8 mouse cellular contexts compared by ENCODE assay signal in the genomic region with DNA sequence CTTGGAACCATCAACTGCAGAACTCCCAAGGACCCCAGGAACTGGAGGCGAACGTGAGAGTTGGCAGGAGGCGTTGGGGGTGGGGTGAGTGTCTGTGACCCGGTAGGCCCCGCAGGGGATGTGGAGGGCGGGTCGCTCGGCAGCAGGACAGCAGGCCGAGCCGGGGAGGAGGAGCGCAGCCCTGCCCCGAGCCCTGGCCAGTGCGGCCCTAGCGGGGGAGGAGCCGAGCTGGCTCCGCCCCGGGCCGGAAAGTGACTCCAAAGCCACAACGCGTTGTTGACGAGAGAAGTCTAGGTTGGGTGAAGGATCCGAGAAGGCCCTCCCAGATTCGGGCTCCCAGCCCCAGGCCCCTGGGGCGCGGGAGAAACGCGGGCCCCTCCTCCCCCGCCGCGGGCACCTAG. TPM values are rescaled to one million over a fixed set of nuclear protein-coding genes. Genes with fewer than 3 reads are reported as not detected.
DNase-seq lines count a peak whose midpoint lies in the region; ATAC-seq and TF ChIP-seq lines count a peak whose summit lies in the region.

A gene (plus strand): TSS at position 235 of the 401 bp plus-strand sequence.

- H3K9me3 ChIP-seq in embryonic facial prominence, embryonic 14.5 days (ENCODE audit: control insufficient read depth, low read length) = no peaks in the 10 kb centered on the region
- no peaks in the 10 kb centered on the region for H3K9me3 ChIP-seq in limb, embryonic 12.5 days
- H3K9me3 ChIP-seq in midbrain, embryonic 14.5 days (ENCODE audit: control insufficient read depth, low read length) = no peaks in the 10 kb centered on the region

- 0 out of 2 replicates have a peak, but pooled peaks cover 1% of the 10 kb centered on the region for H3K79me2 ChIP-seq in heart, adult 2 months (replicated peaks; ENCODE audit: control insufficient read depth, insufficient read depth, low read length)

- peak; percentile 95 for ATAC-seq in embryonic facial prominence, embryonic 14.5 days (ENCODE audit: low read depth)
- peak; percentile 91 for ATAC-seq in limb, embryonic 12.5 days (ENCODE audit: insufficient number of reproducible peaks, insufficient read depth, low FRiP score, low TSS enrichment, low read depth)
- peak; percentile 90 for ATAC-seq in midbrain, embryonic 14.5 days (ENCODE audit: low FRiP score, low TSS enrichment)

- H3K27ac ChIP-seq in embryonic facial prominence, embryonic 14.5 days (replicated peaks; ENCODE audit: low read depth, low read length) = peak within 1 kb of the TSS; percentile 92
- peak within 1 kb of the TSS; percentile 92 for H3K27ac ChIP-seq in heart, adult 2 months
- H3K27ac ChIP-seq in limb, embryonic 12.5 days = peak within 1 kb of the TSS; percentile 95
- H3K27ac ChIP-seq in midbrain, embryonic 14.5 days (replicated peaks; ENCODE audit: low read depth, low read length) = peak within 1 kb of the TSS; percentile 71

- peaks cover 11% of the 10 kb centered on the region; the same call in 1 of the 2 replicates for H3K4me1 ChIP-seq in embryonic facial prominence, embryonic 14.5 days (ENCODE audit: control insufficient read depth, insufficient read depth, low read length)
- peaks cover 11% of the 10 kb centered on the region for H3K4me1 ChIP-seq in heart, adult 2 months (ENCODE audit: control insufficient read depth, insufficient read depth, low read length)
- H3K4me1 ChIP-seq in limb, embryonic 12.5 days (replicated peaks) = peaks cover 29% of the 10 kb centered on the region
- peaks cover 12% of the 10 kb centered on the region for H3K4me1 ChIP-seq in midbrain, embryonic 14.5 days (ENCODE audit: control insufficient read depth, insufficient read depth, low read length)

- H3K27me3 ChIP-seq in embryonic facial prominence, embryonic 14.5 days (replicated peaks; ENCODE audit: control insufficient read depth, insufficient read depth, low read length) = no peaks in the 10 kb centered on the region
- no peaks in the 10 kb centered on the region for H3K27me3 ChIP-seq in heart, adult 2 months (ENCODE audit: control insufficient read depth, insufficient read depth, low read length)
- no peaks in the 10 kb centered on the region for H3K27me3 ChIP-seq in limb, embryonic 12.5 days
- H3K27me3 ChIP-seq in midbrain, embryonic 14.5 days (ENCODE audit: control insufficient read depth, insufficient read depth, low read length) = no peaks in the 10 kb centered on the region

- intact Hi-C loops in heart, adult 2 months (cut with DNase I) = loop anchor here (10.0 kb wide), 1 partner anchor 210 kb away; a partner anchor contains a TSS

- H3K4me3 ChIP-seq in embryonic facial prominence, embryonic 14.5 days (ENCODE audit: low read depth, low read length) = peak within 1 kb of the TSS; percentile 77
- H3K4me3 ChIP-seq in heart, adult 2 months = peak within 1 kb of the TSS; percentile 88
- H3K4me3 ChIP-seq in limb, embryonic 12.5 days (replicated peaks) = peak within 1 kb of the TSS; percentile 82
- H3K4me3 ChIP-seq in midbrain, embryonic 14.5 days (replicated peaks; ENCODE audit: low read depth, low read length) = peak within 1 kb of the TSS; percentile 85

- peak within 1 kb of the TSS; percentile 73 for H3K4me2 ChIP-seq in embryonic facial prominence, embryonic 14.5 days (ENCODE audit: low read depth, low read length)
- H3K4me2 ChIP-seq in limb, embryonic 12.5 days = peak within 1 kb of the TSS; percentile 88
- peak within 1 kb of the TSS; percentile 80 for H3K4me2 ChIP-seq in midbrain, embryonic 14.5 days (ENCODE audit: low read length)

- H3K9ac ChIP-seq in embryonic facial prominence, embryonic 14.5 days (ENCODE audit: low read depth, low read length) = peak within 1 kb of the TSS; percentile 87
- H3K9ac ChIP-seq in heart, adult 2 months (ENCODE audit: low read depth, low read length) = peak within 1 kb of the TSS; percentile 99
- peak within 1 kb of the TSS; percentile 89 for H3K9ac ChIP-seq in limb, embryonic 12.5 days (replicated peaks)
- H3K9ac ChIP-seq in midbrain, embryonic 14.5 days (replicated peaks; ENCODE audit: low read length) = peak within 1 kb of the TSS; percentile 75

- peak; percentile 92 for TF ChIP-seq POLR2A in heart, adult 2 months (IDR thresholded peaks at IDR 0.05; ENCODE audit: insufficient read depth, low read depth, low read length)

- 0% methylated on average over 23 of the region's 30 CpGs for WGBS in embryonic facial prominence, embryonic 14.5 days
- 0% methylated on average over 29 of the region's 30 CpGs for WGBS in heart, adult 2 months
- 1% methylated on average over 28 of the region's 30 CpGs for WGBS in limb, embryonic 12.5 days
- WGBS in midbrain, embryonic 14.5 days = 0% methylated on average over 25 of the region's 30 CpGs

- DNase-seq in 416B (ENCODE audit: low read depth) = peak; percentile 96
- peak; percentile 76 to 85 for DNase-seq in adrenal gland, postnatal 4 days (ENCODE audit: low spot score in 2 of 2)
- DNase-seq in embryonic facial prominence, embryonic 14.5 days (ENCODE audit: low spot score) = peak; percentile 95
- DNase-seq in heart, adult 2 months = peak; percentile 94 to 97
- peak; percentile 94 to 95 for DNase-seq in kidney, adult 8-10 months
- DNase-seq in midbrain, embryonic 14.5 days = peak; percentile 86
- peak; percentile 74 for DNase-seq in spleen, adult 12 weeks (ENCODE audit: low spot score)

- H3K36me3 ChIP-seq in embryonic facial prominence, embryonic 14.5 days (ENCODE audit: control insufficient read depth, insufficient read depth, low read length) = peaks cover 34% of the 10 kb centered on the region
- peaks cover 7% of the 10 kb centered on the region; the same call in 1 of the 2 replicates for H3K36me3 ChIP-seq in heart, adult 2 months (ENCODE audit: control insufficient read depth, insufficient read depth, low read length)
- H3K36me3 ChIP-seq in limb, embryonic 12.5 days = peaks cover 37% of the 10 kb centered on the region
- H3K36me3 ChIP-seq in midbrain, embryonic 14.5 days (ENCODE audit: control insufficient read depth, insufficient read depth, low read length) = peaks cover 31% of the 10 kb centered on the region

- TF ChIP-seq CTCF in heart, adult 2 months (IDR thresholded peaks at IDR 0.05) = no peak; the same call in 1 of the 2 replicates

- 0 out of 2 replicates have a peak, but pooled peaks have one; percentile 4 for TF ChIP-seq EP300 in heart, adult 2 months (IDR thresholded peaks at IDR 0.05; ENCODE audit: insufficient read depth, low read depth, low read length)

RNA-seq across cellular contexts. Expression of the gene that starts here (rescaled TPM):
- total RNA-seq in adrenal gland, postnatal 4 days (2021) = 10 to 100 TPM; 29.7 to 29.9 TPM
- 9.1 and 9.7 TPM in 2 replicates for polyA plus RNA-seq in embryonic facial prominence, embryonic 14.5 days (2014; fragmentation: Nextera tagmentation; extraction: Ambion mirVana)
- total RNA-seq in heart, adult 2 months (2021) = 10 to 100 TPM in 1 of 2 experiments, 1 to 10 TPM in 1; 8.8 to 11.6 TPM
- polyA plus RNA-seq in heart, adult 2 months (2012; rRNA removed) = 9.3 and 13.3 TPM in 2 replicates
- polyA plus RNA-seq in limb, embryonic 12.5 days (2016; fragmentation: Nextera tagmentation; extraction: Ambion mirVana) = 36.9 and 38.8 TPM in 2 replicates
- polyA plus RNA-seq in midbrain, embryonic 14.5 days (2014; fragmentation: Nextera tagmentation; extraction: Ambion mirVana) = 6.5 and 7.1 TPM in 2 replicates

Comparison
In these comparisons a context has a peak if more than half of its experiments do, and no peak if none do; other contexts are left out.
1. Peak in every context shown above with its lines: DNase-seq, ATAC-seq, H3K4me3 ChIP-seq and H3K27ac ChIP-seq.